Mouse (Mus musculus) hindbrain, embryonic 14.5 days (tissue): ENCODE data around the gene Lmna. TPM values are rescaled to one million over a fixed set of nuclear protein-coding genes. Genes with fewer than 3 reads are reported as not detected.

Experiments used
- ATAC-seq: fragments of 200-750 bp; cut with Nextera tagmentation; 2 replicates; pipeline ENCODE4 v1.8.0; 2017; ENCODE audit warnings: moderate number of reproducible peaks, mild to moderate bottlenecking, moderate TSS enrichment, moderate library complexity; ENCODE audit not compliant: low FRiP score
- DNase-seq: peaks from one replicate; pipeline ENCODE4 v3.0.0-alpha.2; 2015; ENCODE audit warnings: low spot score
- H3K27ac ChIP-seq: fragments of 300-500 bp; sonication (generic); 2 replicates; pipeline ENCODE4 v1.5.1; 2014; ENCODE audit warnings: mild to moderate bottlenecking, moderate library complexity
- H3K27me3 ChIP-seq: fragments of 300-500 bp; sonication (generic); 2 replicates; pipeline ENCODE4 v1.6.1; 2014; ENCODE audit warnings: mild to moderate bottlenecking, low read length, mixed read lengths; ENCODE audit not compliant: control insufficient read depth, insufficient read depth
- H3K36me3 ChIP-seq: fragments of 300-500 bp; sonication (generic); replicated peaks from 2 replicates; pipeline ENCODE4 v1.6.1; 2014; ENCODE audit not compliant: control insufficient read depth, insufficient read depth
- H3K4me1 ChIP-seq: fragments of 300-500 bp; sonication (generic); replicated peaks from 2 replicates; pipeline ENCODE4 v1.6.1; 2014; ENCODE audit warnings: antibody characterized with exemption, low read length, mixed read lengths; ENCODE audit not compliant: control insufficient read depth, insufficient read depth
- H3K4me2 ChIP-seq: fragments of 300-500 bp; sonication (generic); replicated peaks from 2 replicates; pipeline ENCODE4 v1.6.1; 2014; ENCODE audit warnings: mild to moderate bottlenecking, moderate library complexity
- H3K4me3 ChIP-seq: fragments of 300-500 bp; sonication (generic); replicated peaks from 2 replicates; pipeline ENCODE4 v1.5.1; 2014; ENCODE audit warnings: mild to moderate bottlenecking, low read length
- H3K9ac ChIP-seq: fragments of 300-500 bp; sonication (generic); 2 replicates; pipeline ENCODE4 v1.6.1; 2014
- H3K9me3 ChIP-seq: fragments of 300-500 bp; sonication (generic); 2 replicates; pipeline ENCODE4 v1.6.1; 2016; ENCODE audit warnings: low read length; ENCODE audit not compliant: control insufficient read depth
- WGBS: fragments of 180-500 bp; shearing (Covaris S2); extraction: QIAGEN DNeasy Blood & Tissue Kit; methylation state at CpG from one replicate; pipeline ENCODE4 v1.1.7; 2014; 5-methylcytosine and 5-hydroxymethylcytosine counted together
- polyA plus RNA-seq: library from polyadenylated mRNA; unstranded; fragments of >200 nt; fragmentation: Nextera tagmentation; extraction: Ambion mirVana; gene quantifications from 2 replicates; pipeline ENCODE4 v1.2.1, GENCODE M21; 2014

Gene Lmna
- polyA plus RNA-seq, 1 experiment from 2014 or later, result 44.3 TPM

GRCm38 (mm10) chr3:88514231-88515094 is 4.7 kb upstream of the Lmna start:
- H3K9me3 ChIP-seq, result no peaks in the 10 kb centered on the region
- WGBS, result 83% methylated on average over 10 of the region's 10 CpGs
- no peak for DNase-seq
- no peak overlapping the region for H3K27ac ChIP-seq
- ATAC-seq, result no peak
- no peaks in the 10 kb centered on the region for H3K27me3 ChIP-seq
- H3K4me3 ChIP-seq, result no peak overlapping the region
- H3K4me1 ChIP-seq, result peaks cover 28% of the 10 kb centered on the region
- no peaks in the 10 kb centered on the region for H3K36me3 ChIP-seq
- no peak overlapping the region for H3K9ac ChIP-seq
- H3K4me2 ChIP-seq, result no peak overlapping the region

GRCm38 (mm10) chr3:88513546-88514115 is 3.9 kb upstream of the Lmna start:
- Histone ChIP-seq H3K27me3 (no peaks in the 10 kb centered on the region), H3K9ac (no peak overlapping the region), H3K4me1 (peaks cover 31% of the 10 kb centered on the region), H3K4me2 (no peak overlapping the region), H3K9me3 (no peaks in the 10 kb centered on the region), H3K36me3 (no peaks in the 10 kb centered on the region), H3K4me3 (no peak overlapping the region), H3K27ac (no peak overlapping the region)
- WGBS, result 85% methylated on average over 7 of the region's 7 CpGs
- DNase-seq (no peak), ATAC-seq (no peak)

- Histone ChIP-seq H3K4me2 (no peak overlapping the region), H3K36me3 (no peaks in the 10 kb centered on the region), H3K9me3 (no peaks in the 10 kb centered on the region), H3K9ac (no peak overlapping the region), H3K27me3 (no peaks in the 10 kb centered on the region), H3K4me1 (peaks cover 31% of the 10 kb centered on the region), H3K4me3 (no peak overlapping the region), H3K27ac (no peak overlapping the region)
- no peak for ATAC-seq
- WGBS, result 35% methylated on average over 15 of the region's 15 CpGs
- no peak for DNase-seq
These were observed 3.3 kb upstream of the Lmna start for GRCm38 (mm10) chr3:88512896-88513545.

- Histone ChIP-seq H3K4me3 (no peak overlapping the region), H3K9me3 (no peaks in the 10 kb centered on the region), H3K27ac (no peak overlapping the region), H3K9ac (no peak overlapping the region), H3K4me2 (no peak overlapping the region), H3K4me1 (peaks cover 31% of the 10 kb centered on the region), H3K36me3 (no peaks in the 10 kb centered on the region), H3K27me3 (no peaks in the 10 kb centered on the region)
- WGBS, result 32% methylated on average over 6 of the region's 6 CpGs
- ATAC-seq, result no peak
- no peak for DNase-seq
These were observed 2.6 kb upstream of the Lmna start for GRCm38 (mm10) chr3:88512141-88512895.

- Histone ChIP-seq H3K27me3 (no peaks in the 10 kb centered on the region), H3K4me1 (peaks cover 31% of the 10 kb centered on the region), H3K27ac (no peak overlapping the region), H3K9me3 (no peaks in the 10 kb centered on the region), H3K36me3 (no peaks in the 10 kb centered on the region), H3K4me2 (no peak overlapping the region), H3K9ac (no peak overlapping the region), H3K4me3 (no peak overlapping the region)
- WGBS, result 56% methylated on average over 4 of the region's 4 CpGs
- DNase-seq, result no peak
- ATAC-seq, result no peak
These were observed 1.8 kb upstream of the Lmna start for GRCm38 (mm10) chr3:88511559-88511958.

- ATAC-seq, result no peak
These were observed 899 bp upstream of the Lmna start for GRCm38 (mm10) chr3:88510421-88511289.

GRCm38 (mm10) chr3:88509250-88509649 is 506 bp downstream of the Lmna start:
- Histone ChIP-seq H3K27ac (peak overlapping the region; percentile 89), H3K4me1 (peaks cover 31% of the 10 kb centered on the region), H3K4me2 (peak overlapping the region; percentile 54), H3K9ac (peak overlapping the region; percentile 32), H3K27me3 (no peaks in the 10 kb centered on the region), H3K36me3 (no peaks in the 10 kb centered on the region), H3K9me3 (no peaks in the 10 kb centered on the region), H3K4me3 (peak overlapping the region; percentile 32)
- no peak for ATAC-seq
- 68% methylated on average over 3 of the region's 3 CpGs for WGBS
- no peak for DNase-seq

More at GRCm38 (mm10) chr3:88510421-88511289, 899 bp upstream of the Lmna start:
- Histone ChIP-seq H3K4me2 (peak overlapping the region; percentile 54), H3K4me3 (peak overlapping the region; percentile 32), H3K9ac (peak overlapping the region; percentile 32), H3K4me1 (peaks cover 31% of the 10 kb centered on the region), H3K27ac (peak overlapping the region; percentile 89), H3K9me3 (no peaks in the 10 kb centered on the region), H3K27me3 (no peaks in the 10 kb centered on the region), H3K36me3 (no peaks in the 10 kb centered on the region)
- WGBS, result 49% methylated on average over 13 of the region's 13 CpGs
- no peak for DNase-seq

- Histone ChIP-seq H3K9me3 (no peaks in the 10 kb centered on the region), H3K36me3 (no peaks in the 10 kb centered on the region), H3K27ac (no peak overlapping the region), H3K9ac (no peak overlapping the region), H3K4me3 (no peak overlapping the region), H3K4me1 (peaks cover 31% of the 10 kb centered on the region), H3K27me3 (peaks cover 4% of the 10 kb centered on the region), H3K4me2 (no peak overlapping the region)
- ATAC-seq, result no peak
- 52% methylated on average over 7 of the region's 7 CpGs for WGBS
- no peak for DNase-seq
These were observed 4.0 kb downstream of the Lmna start for GRCm38 (mm10) chr3:88505765-88506164.
